Mouse (Mus musculus): ENCODE results near the gene Stat3. TPM values are rescaled to one million over a fixed set of nuclear protein-coding genes. Genes with fewer than 3 reads are reported as not detected.

Gene Stat3
- polyA plus RNA-seq, 1 experiment from 2014 or later, result 30.6 TPM

DNA sequence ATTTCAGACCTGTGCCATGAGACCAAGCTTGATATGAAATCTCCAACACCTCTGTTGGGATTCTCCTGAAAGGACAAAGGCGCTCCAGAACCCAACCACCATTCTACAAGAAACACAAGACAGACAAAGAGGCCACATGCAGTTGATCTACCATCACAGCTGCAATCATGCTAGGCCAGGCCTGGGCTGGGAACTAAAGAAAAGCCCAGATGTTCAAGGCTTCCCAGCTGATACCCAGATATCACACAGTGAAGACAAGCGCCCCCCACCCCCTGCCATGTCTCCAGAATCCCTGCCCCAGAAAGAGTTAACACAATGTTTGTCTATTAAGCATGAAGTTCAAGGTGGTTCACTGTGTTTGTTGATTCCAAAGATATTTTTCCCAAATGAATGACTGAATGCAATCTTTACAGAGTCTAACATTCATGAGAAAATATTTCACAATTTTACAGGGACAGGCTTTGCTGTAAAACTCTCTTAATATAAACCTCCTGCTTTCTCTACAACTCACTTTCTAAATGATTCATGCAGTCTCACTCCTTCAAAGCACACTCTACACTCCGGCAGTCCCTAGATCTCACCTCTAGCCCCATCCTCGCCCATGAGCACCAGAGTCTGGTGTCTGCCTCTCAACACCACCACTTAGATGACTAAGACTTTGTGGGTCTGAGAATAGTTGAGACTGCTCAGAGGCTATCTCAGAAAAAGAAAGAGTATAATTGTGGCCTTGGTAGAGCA, 18.3 kb downstream of the Stat3 start:
- 90% methylated on average over 4 of the region's 4 CpGs for WGBS
- Histone ChIP-seq H3K4me3 (replicated peaks; ENCODE audit: low read depth, low read length) (no peak overlapping the region), H3K9ac (replicated peaks; ENCODE audit: low read length) (no peak overlapping the region)

GRCm38 (mm10) chr11:100918007-100918406, 21.3 kb downstream of the Stat3 start:
- no peak overlapping the region for H3K27ac ChIP-seq (replicated peaks; ENCODE audit: low read depth, low read length)
- H3K36me3 ChIP-seq (ENCODE audit: control insufficient read depth, insufficient read depth, low read length), result no peaks in the 10 kb centered on the region
- H3K9me3 ChIP-seq (ENCODE audit: control insufficient read depth, low read length), result no peaks in the 10 kb centered on the region
- DNase-seq (no peak), ATAC-seq (ENCODE audit: low FRiP score, low TSS enrichment) (no peak)
- no peaks in the 10 kb centered on the region for H3K27me3 ChIP-seq (ENCODE audit: control insufficient read depth, insufficient read depth, low read length)
- H3K4me3 ChIP-seq (replicated peaks; ENCODE audit: low read depth, low read length), result no peak overlapping the region
- H3K4me1 ChIP-seq (ENCODE audit: control insufficient read depth, insufficient read depth, low read length), result no peaks in the 10 kb centered on the region
- no peak overlapping the region for H3K4me2 ChIP-seq (ENCODE audit: low read length)
- no peak overlapping the region for H3K9ac ChIP-seq (replicated peaks; ENCODE audit: low read length)
- 93% methylated on average over 5 of the region's 5 CpGs for WGBS

More for the DNA sequence above, 18.3 kb downstream of the Stat3 start:
- no peaks in the 10 kb centered on the region for H3K4me1 ChIP-seq (ENCODE audit: control insufficient read depth, insufficient read depth, low read length)
- no peak overlapping the region for H3K4me2 ChIP-seq (ENCODE audit: low read length)
- H3K27me3 ChIP-seq (ENCODE audit: control insufficient read depth, insufficient read depth, low read length), result no peaks in the 10 kb centered on the region
- H3K9me3 ChIP-seq (ENCODE audit: control insufficient read depth, low read length), result no peaks in the 10 kb centered on the region
- no peak overlapping the region for H3K27ac ChIP-seq (replicated peaks; ENCODE audit: low read depth, low read length)
- ATAC-seq (ENCODE audit: low FRiP score, low TSS enrichment), result no peak
- no peak for DNase-seq
- H3K36me3 ChIP-seq (ENCODE audit: control insufficient read depth, insufficient read depth, low read length), result no peaks in the 10 kb centered on the region

DNA sequence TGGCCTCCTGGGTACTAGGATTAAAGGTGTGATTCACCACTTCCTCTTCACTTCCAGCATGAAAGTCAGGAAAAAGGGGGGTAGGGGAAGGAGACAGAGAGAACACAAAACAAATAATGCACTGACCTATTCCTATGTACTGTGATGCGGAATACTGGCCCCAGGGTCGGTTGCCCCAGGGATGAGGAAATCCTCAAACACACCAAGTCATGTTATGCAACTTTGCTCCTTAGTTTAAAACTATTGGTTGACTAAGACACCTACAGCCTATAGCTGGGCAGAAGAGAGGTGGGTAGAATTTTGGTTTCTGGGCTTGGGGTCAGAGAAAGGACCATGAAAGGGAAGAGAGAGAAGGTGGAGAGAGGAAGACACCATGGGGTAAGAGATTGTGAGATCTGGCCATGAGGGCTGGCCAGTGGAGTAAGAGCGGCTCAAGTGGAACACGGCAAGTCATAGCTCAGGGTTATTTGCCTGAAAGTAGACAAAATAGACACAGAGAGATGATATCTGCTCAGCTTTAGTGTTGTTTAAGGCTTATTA, 22.8 kb downstream of the Stat3 start:
- H3K4me3 ChIP-seq (replicated peaks; ENCODE audit: low read depth, low read length), result no peak overlapping the region
- DNase-seq (no peak), ATAC-seq (ENCODE audit: low FRiP score, low TSS enrichment) (no peak)
- no peaks in the 10 kb centered on the region for H3K36me3 ChIP-seq (ENCODE audit: control insufficient read depth, insufficient read depth, low read length)
- no peaks in the 10 kb centered on the region for H3K27me3 ChIP-seq (ENCODE audit: control insufficient read depth, insufficient read depth, low read length)
- H3K4me2 ChIP-seq (ENCODE audit: low read length), result no peak overlapping the region
- no peaks in the 10 kb centered on the region for H3K9me3 ChIP-seq (ENCODE audit: control insufficient read depth, low read length)
- 92% methylated on average over 4 of the region's 4 CpGs for WGBS
- no peaks in the 10 kb centered on the region for H3K4me1 ChIP-seq (ENCODE audit: control insufficient read depth, insufficient read depth, low read length)
- H3K9ac ChIP-seq (replicated peaks; ENCODE audit: low read length), result no peak overlapping the region
- no peak overlapping the region for H3K27ac ChIP-seq (replicated peaks; ENCODE audit: low read depth, low read length)

DNA sequence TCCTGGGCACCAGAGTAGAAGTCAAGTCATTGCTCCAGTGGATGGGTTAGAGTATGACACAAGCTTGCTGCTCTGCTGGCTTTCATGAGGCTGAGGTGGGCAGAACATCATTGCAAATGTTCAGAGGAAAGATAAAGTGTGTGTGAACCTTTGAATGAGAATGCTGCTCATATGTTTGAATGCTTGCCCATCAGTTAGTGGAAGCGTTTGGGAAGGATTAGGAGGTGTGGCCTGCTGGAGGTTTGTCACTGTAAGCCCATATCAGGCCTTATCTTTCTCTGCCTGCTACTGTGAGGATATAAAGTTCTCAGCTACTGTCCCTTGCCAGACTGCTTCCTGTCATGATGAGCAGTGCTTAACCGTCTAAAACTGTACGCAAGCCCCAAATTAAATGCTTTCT, 24.3 kb downstream of the Stat3 start:
- H3K9ac ChIP-seq (replicated peaks; ENCODE audit: low read length), result no peak overlapping the region
- no peaks in the 10 kb centered on the region for H3K27me3 ChIP-seq (ENCODE audit: control insufficient read depth, insufficient read depth, low read length)
- no peak overlapping the region for H3K4me3 ChIP-seq (replicated peaks; ENCODE audit: low read depth, low read length)
- no peak overlapping the region for H3K27ac ChIP-seq (replicated peaks; ENCODE audit: low read depth, low read length)
- 97% methylated on average over 3 of the region's 3 CpGs for WGBS
- no peak overlapping the region for H3K4me2 ChIP-seq (ENCODE audit: low read length)
- ATAC-seq (ENCODE audit: low FRiP score, low TSS enrichment) (no peak), DNase-seq (no peak)
- no peaks in the 10 kb centered on the region for H3K9me3 ChIP-seq (ENCODE audit: control insufficient read depth, low read length)
- no peaks in the 10 kb centered on the region for H3K4me1 ChIP-seq (ENCODE audit: control insufficient read depth, insufficient read depth, low read length)
- H3K36me3 ChIP-seq (ENCODE audit: control insufficient read depth, insufficient read depth, low read length), result no peaks in the 10 kb centered on the region

DNA sequence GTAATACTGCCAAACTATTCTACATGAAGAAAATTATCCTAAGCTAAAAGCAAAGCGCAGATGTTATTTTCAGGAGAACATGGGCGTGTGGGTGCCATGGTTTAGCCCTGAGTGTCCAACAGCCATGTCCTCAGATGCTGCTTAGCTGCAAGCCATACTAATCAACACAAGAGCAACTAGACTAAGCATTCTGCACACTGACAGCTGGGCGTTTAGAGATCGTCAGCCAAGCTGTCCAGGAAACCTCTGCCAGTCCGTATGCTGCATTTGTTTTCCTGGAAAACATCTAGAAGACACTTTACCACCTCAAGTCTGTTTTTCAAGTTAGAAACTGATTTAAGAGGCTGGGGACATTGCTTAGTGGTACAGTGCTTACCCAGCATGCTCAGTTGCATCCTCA, 24.9 kb downstream of the Stat3 start:
- DNase-seq, result no peak
- no peaks in the 10 kb centered on the region for H3K36me3 ChIP-seq (ENCODE audit: control insufficient read depth, insufficient read depth, low read length)
- no peak for ATAC-seq (ENCODE audit: low FRiP score, low TSS enrichment)
- H3K9ac ChIP-seq (replicated peaks; ENCODE audit: low read length), result no peak overlapping the region
- no peak overlapping the region for H3K4me3 ChIP-seq (replicated peaks; ENCODE audit: low read depth, low read length)
- no peak overlapping the region for H3K4me2 ChIP-seq (ENCODE audit: low read length)
- 87% methylated on average over 5 of the region's 5 CpGs for WGBS
- no peaks in the 10 kb centered on the region for H3K4me1 ChIP-seq (ENCODE audit: control insufficient read depth, insufficient read depth, low read length)
- H3K27me3 ChIP-seq (ENCODE audit: control insufficient read depth, insufficient read depth, low read length), result no peaks in the 10 kb centered on the region
- H3K9me3 ChIP-seq (ENCODE audit: control insufficient read depth, low read length), result no peaks in the 10 kb centered on the region
- no peak overlapping the region for H3K27ac ChIP-seq (replicated peaks; ENCODE audit: low read depth, low read length)

DNA sequence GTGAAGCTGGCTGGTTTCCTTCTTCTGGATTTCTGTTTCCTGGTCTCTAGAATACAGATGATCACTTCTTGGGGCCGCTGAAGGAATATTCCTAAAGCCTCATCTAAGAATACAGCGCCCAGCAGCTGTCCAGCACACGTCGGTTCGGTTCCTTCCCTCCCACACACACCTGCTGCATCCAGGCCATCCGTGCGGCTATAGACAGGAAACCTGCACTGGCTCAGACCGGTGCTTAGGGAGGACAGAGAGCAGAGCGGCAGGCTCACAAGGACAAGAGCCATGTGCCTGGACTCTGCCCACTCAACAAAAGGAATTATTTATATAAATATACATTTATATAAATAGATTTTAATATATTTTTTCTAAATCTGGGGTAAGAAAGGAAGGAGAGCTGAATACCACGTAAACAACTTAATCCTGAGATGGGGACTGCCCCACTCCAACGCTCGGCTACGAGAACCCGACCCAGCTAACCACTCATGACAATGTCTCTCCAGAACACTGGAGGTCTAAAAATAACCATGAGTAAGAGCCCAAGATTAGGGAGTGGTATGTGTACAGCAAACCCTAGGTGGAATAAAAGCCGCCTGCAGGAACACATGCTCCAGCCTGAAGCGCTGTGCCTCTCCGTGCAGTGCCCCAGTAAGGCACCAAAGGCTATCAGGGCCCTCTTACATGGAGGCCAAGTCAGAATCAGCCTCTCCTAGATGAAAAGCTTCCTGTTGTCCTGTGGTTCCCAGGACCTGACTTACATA, 26.8 kb downstream of the Stat3 start:
- Histone ChIP-seq H3K4me1 (ENCODE audit: control insufficient read depth, insufficient read depth, low read length) (no peaks in the 10 kb centered on the region), H3K9me3 (ENCODE audit: control insufficient read depth, low read length) (no peaks in the 10 kb centered on the region), H3K27ac (replicated peaks; ENCODE audit: low read depth, low read length) (no peak overlapping the region), H3K4me2 (ENCODE audit: low read length) (no peak overlapping the region), H3K27me3 (ENCODE audit: control insufficient read depth, insufficient read depth, low read length) (no peaks in the 10 kb centered on the region), H3K4me3 (replicated peaks; ENCODE audit: low read depth, low read length) (no peak overlapping the region), H3K9ac (replicated peaks; ENCODE audit: low read length) (no peak overlapping the region), H3K36me3 (ENCODE audit: control insufficient read depth, insufficient read depth, low read length) (peaks cover 2% of the 10 kb centered on the region)
- DNase-seq, result no peak
- 92% methylated on average over 17 of the region's 17 CpGs for WGBS
- ATAC-seq (ENCODE audit: low FRiP score, low TSS enrichment), result no peak

DNA sequence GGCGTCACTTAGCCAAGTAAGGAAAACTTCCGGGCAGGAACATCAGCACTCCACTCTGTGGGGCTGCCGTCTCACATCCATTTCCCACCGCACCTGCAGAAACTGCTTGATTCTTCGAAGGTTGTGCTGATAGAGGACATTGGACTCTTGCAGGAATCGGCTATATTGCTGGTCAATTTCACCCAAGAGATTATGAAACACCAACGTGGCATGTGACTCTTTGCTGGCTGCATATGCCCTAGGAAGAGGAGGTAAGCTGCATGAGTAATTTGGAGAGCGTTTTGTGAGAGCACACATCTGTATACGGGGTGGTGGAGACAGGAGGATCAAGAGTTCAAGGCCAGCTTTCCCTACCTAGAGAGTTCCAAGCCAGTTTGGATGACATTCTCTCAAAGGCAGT, 30.8 kb downstream of the Stat3 start:
- H3K4me3 ChIP-seq (replicated peaks; ENCODE audit: low read depth, low read length), result no peak overlapping the region
- H3K9ac ChIP-seq (replicated peaks; ENCODE audit: low read length), result no peak overlapping the region
- no peak overlapping the region for H3K4me2 ChIP-seq (ENCODE audit: low read length)
- no peak overlapping the region for H3K27ac ChIP-seq (replicated peaks; ENCODE audit: low read depth, low read length)
- peaks cover 30% of the 10 kb centered on the region for H3K36me3 ChIP-seq (ENCODE audit: control insufficient read depth, insufficient read depth, low read length)
- no peaks in the 10 kb centered on the region for H3K4me1 ChIP-seq (ENCODE audit: control insufficient read depth, insufficient read depth, low read length)
- DNase-seq, result no peak
- ATAC-seq (ENCODE audit: low FRiP score, low TSS enrichment), result no peak
- no peaks in the 10 kb centered on the region for H3K27me3 ChIP-seq (ENCODE audit: control insufficient read depth, insufficient read depth, low read length)
- 86% methylated on average over 9 of the region's 9 CpGs for WGBS
- no peaks in the 10 kb centered on the region for H3K9me3 ChIP-seq (ENCODE audit: control insufficient read depth, low read length)

- Histone ChIP-seq H3K9me3 (ENCODE audit: control insufficient read depth, low read length) (no peaks in the 10 kb centered on the region), H3K4me3 (replicated peaks; ENCODE audit: low read depth, low read length) (no peak overlapping the region), H3K27ac (replicated peaks; ENCODE audit: low read depth, low read length) (no peak overlapping the region), H3K4me1 (ENCODE audit: control insufficient read depth, insufficient read depth, low read length) (no peaks in the 10 kb centered on the region), H3K27me3 (ENCODE audit: control insufficient read depth, insufficient read depth, low read length) (no peaks in the 10 kb centered on the region), H3K9ac (replicated peaks; ENCODE audit: low read length) (no peak overlapping the region), H3K36me3 (ENCODE audit: control insufficient read depth, insufficient read depth, low read length) (peaks cover 34% of the 10 kb centered on the region), H3K4me2 (ENCODE audit: low read length) (no peak overlapping the region)
- 93% methylated on average over 2 of the region's 2 CpGs for WGBS
- DNase-seq (no peak), ATAC-seq (ENCODE audit: low FRiP score, low TSS enrichment) (no peak)
Measured at GRCm38 (mm10) chr11:100908112-100908511, 31.2 kb downstream of the Stat3 start.

GRCm38 (mm10) chr11:100906885-100907284, 32.5 kb downstream of the Stat3 start:
- no peak overlapping the region for H3K9ac ChIP-seq (replicated peaks; ENCODE audit: low read length)
- H3K27me3 ChIP-seq (ENCODE audit: control insufficient read depth, insufficient read depth, low read length), result no peaks in the 10 kb centered on the region
- no peak overlapping the region for H3K4me3 ChIP-seq (replicated peaks; ENCODE audit: low read depth, low read length)
- H3K27ac ChIP-seq (replicated peaks; ENCODE audit: low read depth, low read length), result no peak overlapping the region
- no peak overlapping the region for H3K4me2 ChIP-seq (ENCODE audit: low read length)
- H3K9me3 ChIP-seq (ENCODE audit: control insufficient read depth, low read length), result no peaks in the 10 kb centered on the region
- peaks cover 42% of the 10 kb centered on the region for H3K36me3 ChIP-seq (ENCODE audit: control insufficient read depth, insufficient read depth, low read length)
- WGBS, result 95% methylated on average over 4 of the region's 4 CpGs
- no peaks in the 10 kb centered on the region for H3K4me1 ChIP-seq (ENCODE audit: control insufficient read depth, insufficient read depth, low read length)
- no peak for ATAC-seq (ENCODE audit: low FRiP score, low TSS enrichment)
- DNase-seq, result no peak
